Mouse (Mus musculus): Measurements from ENCODE around the gene Bcar3.

DNA sequence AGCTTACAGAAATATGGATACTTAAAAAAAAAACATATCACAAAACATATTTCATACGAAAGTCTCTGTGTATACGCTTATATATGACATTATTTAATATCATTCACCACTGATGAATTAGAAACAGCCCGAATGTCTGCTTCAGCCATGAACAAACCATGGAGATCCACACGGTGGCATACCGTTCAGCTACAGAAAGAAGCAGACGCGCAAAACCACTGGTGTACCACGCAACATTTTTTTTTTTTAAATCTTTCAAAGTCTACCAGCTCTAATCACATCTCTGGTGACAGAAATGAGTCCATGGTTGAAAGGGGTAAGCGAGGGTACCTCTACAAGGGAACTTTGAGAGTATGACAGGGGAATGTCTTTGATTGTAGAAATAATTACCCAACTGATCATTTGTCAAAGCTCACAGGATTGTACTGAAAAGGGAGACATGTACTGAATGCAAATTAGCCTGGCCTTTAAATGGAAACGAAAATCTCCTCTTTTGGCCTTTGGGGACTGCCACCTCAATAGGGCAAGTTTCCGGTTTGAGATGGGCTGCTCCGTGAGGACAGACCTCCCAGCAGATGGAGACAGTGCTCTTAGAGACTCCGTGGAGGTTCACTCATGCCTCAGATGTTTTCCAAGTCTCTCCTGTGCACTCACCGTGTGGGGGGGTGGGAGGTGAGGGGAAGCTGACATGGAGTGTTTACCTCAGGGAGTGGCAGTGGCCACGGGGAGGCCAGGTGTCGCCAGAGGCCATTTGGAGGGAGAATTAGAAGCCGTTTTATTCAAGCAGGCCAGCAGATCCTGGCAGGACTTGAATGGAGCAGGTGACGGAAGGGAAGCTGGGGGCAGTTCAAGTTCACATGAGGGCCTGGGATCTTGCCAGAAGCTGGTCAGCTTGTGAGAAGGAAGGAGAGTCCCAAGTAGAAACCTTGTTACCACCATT lies 168.3 kb downstream of the Bcar3 start:
- TF ChIP-seq POLR2A (IDR thresholded peaks at IDR 0.05; ENCODE audit: borderline replicate concordance, low read depth, low read length) (no peak), CTCF (IDR thresholded peaks at IDR 0.05; ENCODE audit: low read depth, low read length) (no peak)

All from bone marrow macrophage, adult 2 months (primary cell).